Mouse (Mus musculus) E14TG2a.4 (cell line): ENCODE measurements around the gene Pgap1.

ENCODE experiments used
- H3K27me3 ChIP-seq: 2 replicates; pipeline ENCODE4 v1.6.1; 2014; ENCODE audit warnings: low read length, control low read depth; ENCODE audit not compliant: insufficient read depth
- H3K36me3 ChIP-seq: 2 replicates; pipeline ENCODE4 v1.6.1; 2014; ENCODE audit warnings: low read length, control low read depth; ENCODE audit not compliant: insufficient read depth
- H3K4me1 ChIP-seq: replicated peaks from 2 replicates; pipeline ENCODE4 v1.6.1; 2014; ENCODE audit warnings: low read depth, low read length, control low read depth
- H3K4me3 ChIP-seq: replicated peaks from 2 replicates; pipeline ENCODE4 v1.5.1; 2014; ENCODE audit warnings: mild to moderate bottlenecking, low read length
- H3K9me3 ChIP-seq: 2 replicates; pipeline ENCODE4 v1.6.1; 2014; ENCODE audit warnings: low read length, control low read depth
- CTCF ChIP-seq: conservative IDR thresholded peaks from 2 replicates; pipeline ENCODE4 v1.5.1; 2014; ENCODE audit warnings: low read length
- NANOG ChIP-seq: IDR thresholded peaks from 2 replicates; pipeline ENCODE4 v1.6.1; 2014; ENCODE audit warnings: borderline replicate concordance, low read length, mixed read lengths
- POU5F1 ChIP-seq: IDR thresholded peaks from 2 replicates; pipeline ENCODE4 v1.6.1; 2014; ENCODE audit warnings: low read length, borderline replicate concordance

Gene Pgap1

DNA sequence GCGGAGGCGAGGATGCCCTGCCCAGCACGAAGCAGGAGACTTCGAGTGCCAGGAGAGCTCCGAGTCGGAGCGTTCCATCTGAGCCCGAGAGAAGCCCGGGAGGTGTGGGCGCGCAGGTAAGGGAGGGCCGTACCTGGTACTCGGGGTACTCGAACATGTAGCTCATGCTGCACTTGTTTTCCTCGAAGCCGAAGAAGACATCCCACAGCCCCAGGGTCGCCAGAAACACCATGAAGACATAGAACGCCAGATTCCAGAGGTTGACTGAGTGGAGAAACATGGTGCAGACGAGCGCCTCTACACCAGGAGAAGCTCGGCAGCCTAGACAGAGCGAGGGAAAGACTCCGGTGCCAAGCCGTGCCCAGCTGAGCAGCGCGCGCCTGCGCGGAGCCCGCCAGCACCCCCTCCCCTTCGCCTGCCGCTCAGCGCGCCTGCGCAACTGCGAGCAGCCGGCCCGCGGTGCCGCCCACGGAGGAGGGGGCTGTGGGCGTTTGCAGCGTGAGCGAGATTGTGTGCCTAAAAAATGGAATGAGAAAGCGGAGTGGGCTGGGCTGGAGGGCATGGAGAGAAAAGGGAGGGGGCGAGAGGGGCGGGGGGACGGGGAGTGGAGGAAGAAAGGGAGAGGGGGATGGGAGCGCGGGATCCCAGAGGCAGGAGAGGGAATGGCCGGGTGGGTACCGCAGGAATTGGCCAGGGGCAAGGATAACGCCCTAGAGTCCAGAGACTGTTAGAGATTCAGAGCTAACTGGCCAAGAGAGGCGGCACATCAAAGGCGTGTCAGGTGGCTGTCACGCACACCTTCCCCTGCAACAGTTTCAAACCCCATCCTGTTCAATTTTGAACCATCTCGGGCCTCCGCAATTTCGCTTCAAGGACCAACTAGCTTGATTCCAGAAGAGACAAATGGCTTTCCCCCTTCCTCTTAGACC is at the start of gene Pgap1:
Pgap1 (minus strand) TSS at position 384 of the 929 bp plus-strand sequence.
- Histone ChIP-seq H3K27me3 (peaks cover 25% of the 10 kb centered on the region), H3K36me3 (no peaks in the 10 kb centered on the region), H3K9me3 (no peaks in the 10 kb centered on the region), H3K4me1 (peaks cover 31% of the 10 kb centered on the region), H3K4me3 (peak within 1 kb of the TSS; percentile 85)
- TF ChIP-seq CTCF (no peak), POU5F1 (no peak), NANOG (no peak)

- Histone ChIP-seq H3K36me3 (no peaks in the 10 kb centered on the region), H3K4me3 (no peak overlapping the region)
- TF ChIP-seq NANOG (no peak), CTCF (no peak), POU5F1 (peak; percentile 40; the same call in 1 of the 2 replicates)
Measured at GRCm38 (mm10) chr1:54606936-54607335, 49.5 kb upstream of the Pgap1 start.

GRCm38 (mm10) chr1:54601692-54602091 is 44.2 kb upstream of the Pgap1 start:
- Histone ChIP-seq H3K27me3 (no peaks in the 10 kb centered on the region), H3K9me3 (peaks cover 9% of the 10 kb centered on the region; the same call in 1 of the 2 replicates), H3K4me3 (no peak overlapping the region), H3K36me3 (no peaks in the 10 kb centered on the region), H3K4me1 (0 out of 2 replicates have a peak, but pooled peaks cover 2% of the 10 kb centered on the region)
- TF ChIP-seq POU5F1 (no peak), CTCF (no peak), NANOG (no peak)

More at GRCm38 (mm10) chr1:54606936-54607335, 49.5 kb upstream of the Pgap1 start:
- Histone ChIP-seq H3K9me3 (peaks cover 25% of the 10 kb centered on the region), H3K4me1 (peaks cover 9% of the 10 kb centered on the region; the same call in 1 of the 2 replicates), H3K27me3 (no peaks in the 10 kb centered on the region)

- Histone ChIP-seq H3K9me3 (peaks cover 2% of the 10 kb centered on the region; the same call in 1 of the 2 replicates), H3K4me1 (no peaks in the 10 kb centered on the region), H3K36me3 (no peaks in the 10 kb centered on the region), H3K27me3 (no peaks in the 10 kb centered on the region), H3K4me3 (no peak overlapping the region)
- TF ChIP-seq POU5F1 (no peak), CTCF (no peak), NANOG (no peak)
Measured at GRCm38 (mm10) chr1:54600275-54600674, 42.8 kb upstream of the Pgap1 start.

- H3K4me3 ChIP-seq: no peak overlapping the region
- no peaks in the 10 kb centered on the region for H3K9me3 ChIP-seq
- no peaks in the 10 kb centered on the region for H3K36me3 ChIP-seq
- H3K27me3 ChIP-seq: no peaks in the 10 kb centered on the region
- no peaks in the 10 kb centered on the region for H3K4me1 ChIP-seq
- TF ChIP-seq POU5F1: no peak
Measured at GRCm38 (mm10) chr1:54597594-54598217, 40.2 kb upstream of the Pgap1 start.

DNA sequence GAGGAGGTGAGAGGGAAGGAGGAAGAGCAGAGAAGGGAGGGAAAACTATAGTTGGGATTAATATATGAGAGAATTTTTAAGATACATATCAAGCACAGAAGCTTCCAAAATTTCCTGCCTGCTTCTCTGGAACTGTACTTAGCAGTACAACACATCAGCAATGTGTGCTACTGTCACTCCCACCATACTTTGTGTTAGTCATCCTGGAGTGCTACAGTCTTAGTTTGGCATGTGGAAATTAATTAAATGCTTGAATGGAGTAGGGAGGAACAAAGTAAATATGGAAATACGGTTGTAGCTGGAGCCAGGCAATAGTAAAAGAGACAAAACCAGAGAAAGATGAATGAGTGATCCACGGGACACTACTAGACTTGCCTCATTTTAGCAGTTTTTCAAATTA is 38.7 kb upstream of the Pgap1 start:
- H3K4me3 ChIP-seq: no peak overlapping the region
- H3K36me3 ChIP-seq: no peaks in the 10 kb centered on the region
- H3K4me1 ChIP-seq: no peaks in the 10 kb centered on the region
- H3K27me3 ChIP-seq: no peaks in the 10 kb centered on the region
- no peaks in the 10 kb centered on the region for H3K9me3 ChIP-seq
- no peak for TF ChIP-seq NANOG
- TF ChIP-seq POU5F1: no peak
- TF ChIP-seq CTCF: no peak

GRCm38 (mm10) chr1:54587076-54587475 is 29.6 kb upstream of the Pgap1 start:
- TF ChIP-seq NANOG: no peak
- no peak for TF ChIP-seq CTCF
- TF ChIP-seq POU5F1: no peak
- Histone ChIP-seq H3K4me1 (peaks cover 9% of the 10 kb centered on the region), H3K27me3 (no peaks in the 10 kb centered on the region), H3K36me3 (no peaks in the 10 kb centered on the region), H3K9me3 (peaks cover 47% of the 10 kb centered on the region), H3K4me3 (no peak overlapping the region)

- H3K9me3 ChIP-seq: peaks cover 54% of the 10 kb centered on the region
- TF ChIP-seq CTCF (no peak), POU5F1 (no peak), NANOG (no peak)
- H3K36me3 ChIP-seq: no peaks in the 10 kb centered on the region
- peaks cover 9% of the 10 kb centered on the region for H3K4me1 ChIP-seq
- no peaks in the 10 kb centered on the region for H3K27me3 ChIP-seq
- no peak overlapping the region for H3K4me3 ChIP-seq
Measured at GRCm38 (mm10) chr1:54585971-54586555, 28.6 kb upstream of the Pgap1 start.
